Mouse (Mus musculus): Measurements from ENCODE around the gene Erg. TPM values are rescaled to one million over a fixed set of nuclear protein-coding genes. Genes with fewer than 3 reads are reported as not detected.
A peak's percentile ranks its signal among the peaks of the same experiment; 100 is the strongest.

The Erg gene
- total RNA-seq, 2 experiments from 2014 or later = 6.5 to 8.2 TPM

- DNase-seq (ENCODE audit: low spot score in 2 of 2) = no peak
Observed at GRCm38 (mm10) chr16:95487606-95488351, 98.6 kb downstream of the Erg start.

GRCm38 (mm10) chr16:95481176-95481575, 105.2 kb downstream of the Erg start:
- no peak for DNase-seq (ENCODE audit: low spot score in 2 of 2)

GRCm38 (mm10) chr16:95478558-95478957, 107.8 kb downstream of the Erg start:
- no peak for DNase-seq (ENCODE audit: low spot score in 2 of 2)

- no peak for DNase-seq (ENCODE audit: low spot score in 2 of 2)
Observed at GRCm38 (mm10) chr16:95475041-95475440, 111.4 kb downstream of the Erg start.

GRCm38 (mm10) chr16:95473946-95474345, 112.4 kb downstream of the Erg start:
- DNase-seq (ENCODE audit: low spot score in 2 of 2) = no peak

- no peak for DNase-seq (ENCODE audit: low spot score in 2 of 2)
Observed at GRCm38 (mm10) chr16:95472771-95473170, 113.6 kb downstream of the Erg start.

GRCm38 (mm10) chr16:95469262-95470139, 116.9 kb downstream of the Erg start:
- DNase-seq (ENCODE audit: low spot score in 2 of 2) = no peak

GRCm38 (mm10) chr16:95467893-95468292, 118.5 kb downstream of the Erg start:
- DNase-seq (ENCODE audit: low spot score in 2 of 2) = no peak

GRCm38 (mm10) chr16:95466548-95466947, 119.8 kb downstream of the Erg start:
- DNase-seq (ENCODE audit: low spot score in 2 of 2) = peak; percentile 32 to 48

GRCm38 (mm10) chr16:95464609-95465008, 121.8 kb downstream of the Erg start:
- no peak for DNase-seq (ENCODE audit: low spot score in 2 of 2)

GRCm38 (mm10) chr16:95463796-95464195, 122.6 kb downstream of the Erg start:
- DNase-seq (ENCODE audit: low spot score in 2 of 2) = no peak

GRCm38 (mm10) chr16:95461941-95462340, 124.5 kb downstream of the Erg start:
- no peak for DNase-seq (ENCODE audit: low spot score in 2 of 2)

GRCm38 (mm10) chr16:95460336-95460735, 126.1 kb downstream of the Erg start:
- DNase-seq (ENCODE audit: low spot score in 2 of 2) = no peak

- no peak for DNase-seq (ENCODE audit: low spot score in 2 of 2)
Observed at GRCm38 (mm10) chr16:95459325-95459691, 127.1 kb downstream of the Erg start.

- no peak for DNase-seq (ENCODE audit: low spot score in 2 of 2)
Observed at GRCm38 (mm10) chr16:95458590-95459324, 127.6 kb downstream of the Erg start.

- no peak for DNase-seq (ENCODE audit: low spot score in 2 of 2)
Observed at GRCm38 (mm10) chr16:95457006-95457405, 129.4 kb downstream of the Erg start.

- DNase-seq (ENCODE audit: low spot score in 2 of 2) = no peak
Observed at GRCm38 (mm10) chr16:95455896-95456295, 130.5 kb downstream of the Erg start.

- no peak for DNase-seq (ENCODE audit: low spot score in 2 of 2)
Observed at GRCm38 (mm10) chr16:95455461-95455860, 130.9 kb downstream of the Erg start.

GRCm38 (mm10) chr16:95452411-95452810, 134.0 kb downstream of the Erg start:
- DNase-seq (ENCODE audit: low spot score in 2 of 2) = no peak

GRCm38 (mm10) chr16:95449361-95449725, 137.1 kb downstream of the Erg start:
- DNase-seq (ENCODE audit: low spot score in 2 of 2) = no peak

- no peak for DNase-seq (ENCODE audit: low spot score in 2 of 2)
Observed at GRCm38 (mm10) chr16:95448643-95449360, 137.6 kb downstream of the Erg start.
